Mouse (Mus musculus) v-Abl transformed pro-B cells (cell line): ENCODE results near the gene Rbm20.

Experiments used
- in situ Hi-C, 2 experiments: fragments of 400-800 bp; cut with MboI; formaldehyde crosslinking; loops; one replicate each; pipeline ENCODE4 v1.15.1; 2025; ENCODE audit not compliant: unreplicated experiment in 2 of 2

Gene Rbm20

DNA sequence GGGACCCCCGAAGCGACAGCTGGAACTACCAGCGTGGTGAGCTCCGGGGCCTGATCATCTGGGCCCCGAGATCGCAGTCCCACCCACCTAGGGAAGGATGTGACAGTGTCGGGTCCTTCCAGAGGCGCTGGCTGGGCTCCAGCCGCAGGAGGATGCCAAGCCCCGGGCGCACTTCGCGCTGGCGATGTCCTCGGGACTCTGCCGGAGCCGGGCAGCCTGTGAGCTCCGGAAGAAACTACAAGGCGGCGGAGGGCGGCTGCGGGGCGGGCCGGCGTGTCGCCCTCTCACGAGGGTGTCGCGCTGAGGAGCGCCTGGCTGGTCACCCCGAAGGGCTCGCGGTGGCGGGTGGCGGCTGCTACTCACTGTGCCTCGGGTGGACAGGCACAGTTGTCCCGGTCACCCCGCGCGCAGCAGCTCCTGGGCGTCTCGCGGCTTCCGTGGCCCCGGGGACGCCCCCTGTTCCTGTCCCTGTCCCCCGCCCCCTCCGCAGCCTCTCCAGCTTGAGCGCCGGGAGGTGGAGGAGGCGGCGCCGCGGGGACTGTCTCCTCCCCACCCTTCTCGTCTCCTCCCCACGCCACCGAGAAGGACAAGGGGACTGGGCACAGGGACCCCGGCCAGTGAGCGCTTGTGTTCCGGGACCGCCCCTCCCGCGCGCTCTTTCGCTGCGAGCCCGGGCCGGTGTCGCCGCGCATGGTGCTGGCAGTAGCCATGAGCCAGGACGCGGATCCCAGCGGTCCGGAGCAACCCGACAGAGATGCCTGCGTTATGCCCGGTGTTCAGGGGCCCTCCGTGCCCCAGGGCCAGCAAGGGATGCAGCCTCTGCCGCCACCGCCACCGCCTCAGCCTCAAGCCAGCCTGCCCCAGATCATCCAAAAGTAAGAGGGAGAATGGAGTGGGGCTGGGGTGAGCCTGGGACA is at the start of gene Rbm20:
Gene Rbm20, plus strand, starts transcription at position 589 of the 917 bp plus-strand sequence.
- in situ Hi-C loops: no loop called here

DNA sequence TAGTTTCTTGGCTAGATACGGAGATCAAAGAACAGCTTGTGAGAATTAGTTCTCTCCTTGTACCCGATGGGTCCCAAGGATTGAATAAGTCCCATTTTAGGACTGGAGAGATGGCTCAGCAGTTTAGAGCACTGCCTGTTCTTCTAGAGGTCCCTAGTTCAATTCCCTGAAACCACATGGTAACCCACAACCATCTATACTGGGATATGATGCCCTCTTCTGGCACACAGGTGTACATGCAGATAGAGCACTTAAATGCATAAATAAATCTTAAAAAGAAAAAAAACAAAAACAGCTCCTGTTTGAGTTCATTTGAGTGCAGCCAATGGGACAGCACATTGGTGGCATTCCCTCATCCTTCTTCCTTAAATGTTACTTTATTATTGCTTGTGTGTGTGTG is 39.1 kb upstream of the Rbm20 start:
- in situ Hi-C loops: loop anchor here (5.0 to 25.0 kb wide), 4 partner anchors 246 to 626 kb away; partner anchors contain the start of gene Smndc1 (in 1 of the 2)

DNA sequence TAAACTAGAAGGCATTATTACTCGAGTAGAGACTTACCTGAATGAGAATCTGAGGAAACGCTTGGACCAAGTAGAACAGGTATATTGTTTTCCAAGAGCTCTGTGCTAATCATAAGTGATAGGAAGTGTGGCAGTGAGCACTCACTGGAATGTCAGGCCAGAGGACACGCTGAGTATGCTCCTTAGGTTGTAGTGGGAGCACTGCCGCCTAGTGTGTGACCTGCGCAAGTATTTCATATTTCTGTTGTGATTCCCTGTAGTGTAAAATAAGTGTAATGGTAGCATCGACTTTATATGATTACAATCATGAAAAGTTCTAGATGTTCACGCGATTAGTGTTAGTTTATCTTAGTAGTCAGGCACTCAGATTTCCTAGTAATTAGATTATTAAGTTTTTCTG is 38.4 kb upstream of the Rbm20 start:
- in situ Hi-C loops: loop anchor here (5.0 to 25.0 kb wide), 4 partner anchors 246 to 626 kb away; partner anchors contain the start of gene Smndc1 (in 1 of the 2)

DNA sequence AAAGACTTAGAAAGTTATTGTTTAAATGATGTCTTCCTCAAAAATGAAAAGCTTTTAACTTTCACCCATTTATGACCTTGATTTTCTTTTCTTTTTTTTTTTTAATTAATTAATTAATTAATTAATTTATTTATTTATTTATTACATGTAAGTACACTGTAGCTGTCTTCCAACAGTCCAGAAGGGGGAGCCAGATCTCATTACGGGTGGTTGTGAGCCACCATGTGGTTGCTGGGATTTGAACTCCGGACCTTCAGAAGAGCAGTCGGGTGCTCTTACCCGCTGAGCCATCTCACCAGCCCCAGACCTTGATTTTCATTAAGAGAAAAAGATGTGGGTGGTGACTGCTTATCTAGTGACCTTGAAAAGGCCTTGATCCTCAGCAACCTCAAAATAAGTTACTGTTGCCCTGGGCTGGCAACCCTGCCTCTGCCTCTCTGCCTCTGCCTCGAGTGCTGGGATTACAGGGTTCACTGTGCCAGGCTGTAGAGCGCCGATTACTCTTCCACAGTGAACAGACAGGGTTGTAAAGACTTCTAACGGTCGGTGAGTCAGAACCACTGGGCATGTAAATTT is 33.0 kb upstream of the Rbm20 start:
- in situ Hi-C loops: loop anchor here (5.0 to 25.0 kb wide), 6 partner anchors 42 to 1418 kb away; partner anchors contain the start of gene Smc3 (in 1 of the 2)

DNA sequence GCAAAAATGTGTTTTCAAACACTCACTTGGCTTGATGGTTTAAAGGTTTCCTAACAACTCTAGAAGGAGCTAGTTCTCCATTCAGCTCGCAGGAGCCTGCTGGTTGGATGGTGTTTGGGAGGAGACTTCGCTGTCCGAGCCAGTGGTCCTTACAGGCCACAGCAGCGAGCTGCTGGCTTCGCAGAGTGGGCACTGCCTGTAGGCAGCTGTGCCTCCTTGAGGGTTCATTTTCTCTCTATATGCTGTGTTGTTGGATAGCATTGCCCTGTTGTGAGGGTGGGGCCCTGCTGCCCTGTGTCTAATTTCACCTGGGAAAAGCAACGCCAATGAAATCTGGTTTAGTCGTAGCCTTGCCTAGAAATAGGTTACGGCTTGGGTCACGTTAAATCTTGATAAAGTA is 29.8 kb upstream of the Rbm20 start:
- in situ Hi-C loops: loop anchor here (10.0 to 25.0 kb wide), 4 partner anchors 118 to 635 kb away; no protein-coding TSS in a partner anchor

DNA sequence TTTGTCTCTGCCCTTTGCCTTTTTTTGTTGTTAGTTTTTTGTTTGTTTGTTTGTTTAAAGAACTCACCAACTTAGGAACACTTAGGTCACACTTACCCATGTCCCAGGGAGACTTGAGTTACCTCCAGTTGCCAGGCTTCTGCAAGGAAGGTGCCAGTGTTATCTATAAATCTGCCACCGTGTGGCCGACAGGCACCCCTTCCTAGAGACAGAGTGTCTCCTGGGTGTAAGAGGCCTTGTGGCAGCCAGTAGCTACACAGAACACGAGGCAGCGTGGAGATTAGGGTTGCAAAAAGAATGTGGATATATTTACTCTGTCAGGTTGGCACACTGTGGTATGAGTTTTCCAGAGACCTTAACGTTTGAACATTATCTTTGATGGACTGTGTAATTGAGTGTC is 29.1 kb upstream of the Rbm20 start:
- in situ Hi-C loops: loop anchor here (10.0 to 25.0 kb wide), 4 partner anchors 117 to 636 kb away; no protein-coding TSS in a partner anchor

DNA sequence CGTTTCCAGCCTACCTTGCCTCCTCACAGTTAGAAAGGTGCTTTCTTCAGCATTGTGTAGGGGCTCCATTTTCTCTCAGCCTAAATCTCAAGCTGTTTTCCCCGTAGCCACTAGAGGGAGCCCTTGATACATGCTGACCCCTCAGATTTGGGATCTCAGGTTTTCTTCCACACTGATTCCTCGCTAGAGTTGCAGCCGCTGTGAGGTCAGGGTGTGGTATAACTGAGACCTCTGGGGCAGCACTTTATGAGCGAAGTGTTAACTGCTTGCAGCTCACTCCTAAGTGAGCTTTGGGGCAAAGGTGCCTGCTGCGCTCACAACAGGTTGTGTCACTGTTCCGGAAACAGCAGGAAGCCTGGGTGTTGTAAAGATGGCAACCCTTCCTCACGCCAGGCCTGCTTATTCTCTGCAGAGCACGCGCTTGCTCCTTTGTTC is 28.3 kb upstream of the Rbm20 start:
- in situ Hi-C loops: loop anchor here (10.0 to 25.0 kb wide), 4 partner anchors 116 to 637 kb away; no protein-coding TSS in a partner anchor

DNA sequence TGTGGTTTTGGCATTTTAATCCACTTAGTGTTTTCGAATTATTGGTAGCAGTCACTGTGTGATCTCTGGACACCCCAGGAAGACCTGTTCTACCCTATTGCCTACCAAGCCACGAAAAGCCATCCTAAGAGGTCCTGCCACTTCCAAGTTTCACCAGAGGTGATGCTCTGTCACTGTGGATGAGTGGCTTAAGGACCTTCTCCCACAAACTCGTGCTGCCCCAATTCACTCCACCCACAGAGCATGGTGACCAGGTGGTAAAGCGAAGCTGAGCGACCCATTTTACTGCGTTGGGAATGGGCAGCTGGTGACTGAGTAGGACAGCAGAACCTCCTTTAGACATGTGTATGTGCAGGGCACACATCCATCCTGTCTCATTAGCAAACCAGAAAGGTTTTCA is 27.7 kb upstream of the Rbm20 start:
- in situ Hi-C loops: loop anchor here (10.0 to 25.0 kb wide), 4 partner anchors 115 to 637 kb away; no protein-coding TSS in a partner anchor

DNA sequence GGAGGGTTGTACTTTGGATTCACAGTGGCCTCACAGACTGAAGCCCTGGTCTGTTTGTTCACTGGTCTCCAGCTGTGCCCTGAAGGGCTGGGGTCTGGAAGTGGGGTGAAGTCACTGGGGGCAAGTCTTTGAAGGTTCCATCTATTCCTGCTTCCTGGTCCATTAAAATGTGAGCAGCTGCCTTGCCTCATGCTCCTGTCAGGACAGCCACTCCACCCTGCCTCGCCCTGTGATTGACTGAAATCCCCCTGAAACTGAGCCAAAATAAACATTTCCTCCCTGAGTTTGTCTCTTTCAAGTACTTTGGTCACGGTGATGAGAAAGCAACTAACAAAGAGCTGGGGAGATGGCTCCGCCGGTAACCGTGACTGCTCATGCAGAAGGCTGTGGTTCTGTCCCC is 27.3 kb upstream of the Rbm20 start:
- in situ Hi-C loops: loop anchor here (5.0 to 25.0 kb wide), 11 partner anchors 82 to 1675 kb away; partner anchors contain the start of genes Vti1a (in 1 of the 2) and Zdhhc6 (in 1 of the 2)

DNA sequence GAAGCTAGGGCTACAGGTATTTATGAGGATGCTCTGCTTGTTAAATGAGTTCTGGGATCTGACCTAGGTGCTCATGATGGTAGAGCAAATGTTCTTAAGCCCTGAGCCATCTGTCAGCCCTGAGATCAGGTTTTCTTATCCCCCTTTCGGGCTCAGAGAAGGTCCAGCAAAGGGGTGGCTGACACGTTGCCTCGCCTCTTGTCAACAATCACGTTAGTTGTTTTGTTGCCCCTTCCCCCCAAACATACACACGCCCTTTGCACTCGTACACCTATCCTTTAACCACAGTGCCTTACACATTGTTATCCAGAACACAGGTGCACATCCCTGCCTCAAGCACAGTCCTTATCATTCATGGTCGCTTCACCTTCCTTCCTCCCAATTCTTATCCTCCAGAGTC is 26.2 kb upstream of the Rbm20 start:
- in situ Hi-C loops: loop anchor here (5.0 to 25.0 kb wide), 7 partner anchors 81 to 1674 kb away; partner anchors contain the start of genes Vti1a (in 1 of the 2) and Zdhhc6 (in 1 of the 2)

DNA sequence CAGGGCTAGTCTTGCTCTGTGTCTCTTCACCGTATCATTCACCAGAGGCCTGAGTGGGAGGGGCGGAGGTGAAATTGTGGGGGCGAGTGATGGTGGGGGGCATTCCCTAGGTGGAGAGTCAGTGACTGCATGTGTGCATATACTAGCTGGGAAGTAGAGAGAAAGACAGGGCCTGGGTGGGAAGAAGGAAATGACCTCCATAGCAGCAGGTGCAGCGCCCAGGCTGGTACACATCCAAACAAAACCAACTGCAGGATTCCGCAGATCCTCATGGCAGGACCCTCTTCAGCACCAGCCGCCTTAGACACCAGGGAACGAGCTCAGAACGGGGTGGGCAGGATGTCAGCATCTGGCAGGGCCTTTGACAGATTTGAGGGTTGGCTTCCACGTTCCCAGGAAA is 24.8 kb upstream of the Rbm20 start:
- in situ Hi-C loops: loop anchor here (5.0 to 25.0 kb wide), 7 partner anchors 80 to 1673 kb away; partner anchors contain the start of genes Vti1a (in 1 of the 2) and Zdhhc6 (in 1 of the 2)

DNA sequence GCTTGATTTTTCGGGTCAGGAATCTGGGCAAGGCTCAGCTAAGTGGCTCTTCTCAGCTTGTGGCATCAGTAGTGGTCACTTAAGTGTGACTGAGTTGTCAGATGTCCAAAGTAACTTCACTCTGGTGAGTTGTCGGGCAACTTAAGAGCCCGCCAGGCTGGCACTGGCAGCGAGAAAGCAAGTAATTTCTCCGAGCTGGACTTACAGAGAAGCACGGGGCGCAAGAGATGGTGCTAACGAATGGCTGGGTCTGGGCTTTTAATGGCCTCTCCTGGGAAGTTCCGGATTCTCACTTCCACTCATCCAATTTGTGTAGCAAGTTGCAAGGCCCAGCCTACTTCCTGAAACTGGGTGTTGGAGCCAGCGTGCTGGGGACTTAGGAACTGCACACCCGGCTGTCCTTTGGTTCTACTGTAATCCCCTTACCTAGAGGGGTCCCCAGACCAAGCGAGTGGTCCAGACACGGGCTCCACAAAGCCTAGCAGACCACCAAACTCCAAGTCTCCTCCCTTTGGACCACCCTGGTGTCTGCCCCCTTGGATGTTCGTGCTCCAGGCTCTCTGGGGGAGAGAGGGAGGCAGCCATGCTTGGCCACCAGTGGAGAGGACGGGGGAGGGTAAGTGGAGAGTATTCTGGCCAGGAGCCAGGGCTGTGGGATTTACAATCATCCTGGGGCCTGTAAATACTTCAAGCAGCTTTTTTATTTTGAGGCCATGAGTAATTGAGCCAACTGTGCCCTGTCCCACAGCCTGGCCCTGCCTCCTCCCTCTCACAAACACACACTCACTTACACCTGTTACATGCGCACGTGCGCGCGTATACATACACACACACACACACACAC is 23.3 kb upstream of the Rbm20 start:
- in situ Hi-C loops: loop anchor here (5.0 to 25.0 kb wide), 7 partner anchors 78 to 1671 kb away; partner anchors contain the start of genes Vti1a (in 1 of the 2) and Zdhhc6 (in 1 of the 2)

DNA sequence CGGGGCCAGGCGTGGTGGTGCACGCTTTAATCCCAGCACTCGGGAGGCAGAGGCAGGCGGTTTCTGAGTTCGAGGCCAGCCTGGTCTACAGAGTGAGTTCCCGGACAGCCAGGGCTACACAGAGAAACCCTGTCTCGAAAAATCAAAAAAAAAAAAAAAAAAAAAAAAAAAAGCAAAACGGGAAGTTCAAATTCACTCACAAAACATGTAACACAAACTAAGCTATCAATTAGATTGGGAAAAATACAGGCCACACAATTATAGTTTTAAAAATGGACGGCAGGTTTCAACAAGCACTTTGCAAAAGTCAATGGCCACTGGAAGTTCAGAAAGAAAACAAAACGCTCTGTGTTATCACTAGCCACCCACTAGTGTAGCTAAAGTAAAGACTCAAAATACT is 20.7 kb upstream of the Rbm20 start:
- in situ Hi-C loops: loop anchor here (10.0 to 25.0 kb wide), 2 partner anchors 1656 to 1668 kb away; partner anchors contain the start of genes Vti1a (in 1 of the 2) and Zdhhc6 (in 1 of the 2)

DNA sequence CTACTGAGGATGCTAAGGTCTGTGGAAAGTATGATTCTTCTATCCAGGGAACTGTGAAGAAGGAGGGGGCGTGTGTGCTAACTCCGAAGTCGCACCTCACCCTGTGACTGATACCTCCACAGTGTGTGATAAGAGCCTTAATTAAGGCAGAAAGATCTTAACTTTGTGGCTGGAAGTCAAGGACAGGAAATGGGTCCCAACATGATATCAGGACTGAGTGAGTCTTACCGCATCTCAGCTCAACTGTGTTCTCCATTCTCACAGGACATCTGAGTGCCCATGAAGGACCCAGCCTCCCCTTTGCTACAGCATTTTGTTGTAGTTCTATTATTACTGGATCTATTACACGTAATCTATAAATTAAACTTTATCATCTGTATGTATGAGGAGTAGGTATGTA is 19.7 kb upstream of the Rbm20 start:
- in situ Hi-C loops: loop anchor here (10.0 to 25.0 kb wide), 2 partner anchors 1655 to 1667 kb away; partner anchors contain the start of genes Vti1a (in 1 of the 2) and Zdhhc6 (in 1 of the 2)

DNA sequence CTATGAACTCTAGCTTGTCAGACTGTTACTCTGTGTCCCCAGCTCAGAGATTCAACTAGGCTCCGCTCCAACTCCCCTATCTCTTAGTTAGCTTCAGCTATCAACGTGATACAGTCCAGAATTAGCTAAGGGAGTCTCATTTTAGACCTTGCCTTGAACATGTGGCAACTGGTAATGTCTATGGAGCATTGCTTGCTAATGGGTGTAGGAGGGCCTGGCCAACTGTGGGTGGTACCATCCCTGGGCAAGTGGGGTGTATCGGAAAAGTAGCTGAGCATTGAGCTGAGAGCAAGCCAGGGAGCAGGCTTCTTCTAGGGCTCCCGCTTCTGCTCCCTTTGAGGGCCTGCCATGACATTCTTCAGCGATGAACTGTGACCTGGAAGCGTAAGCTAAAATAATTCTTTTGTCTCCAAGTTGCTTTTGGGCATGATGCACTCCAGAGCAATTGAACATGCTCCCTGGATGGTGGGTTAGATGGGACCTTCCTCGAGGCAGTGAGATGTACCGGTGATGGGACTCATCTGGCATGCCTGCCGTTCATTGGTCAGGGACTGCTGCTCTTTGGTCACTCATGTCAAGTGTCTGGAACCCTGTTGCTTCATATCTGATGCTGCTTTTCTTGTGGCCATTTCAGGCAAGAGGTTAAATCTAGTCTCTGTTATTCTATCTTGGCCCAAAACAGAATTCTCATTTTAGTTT is 16.2 kb upstream of the Rbm20 start:
- in situ Hi-C loops: loop anchor here in 1 of 2 experiments (25.0 kb wide), 1 partner anchor 1651 kb away; the partner anchor contains the start of genes Vti1a and Zdhhc6

DNA sequence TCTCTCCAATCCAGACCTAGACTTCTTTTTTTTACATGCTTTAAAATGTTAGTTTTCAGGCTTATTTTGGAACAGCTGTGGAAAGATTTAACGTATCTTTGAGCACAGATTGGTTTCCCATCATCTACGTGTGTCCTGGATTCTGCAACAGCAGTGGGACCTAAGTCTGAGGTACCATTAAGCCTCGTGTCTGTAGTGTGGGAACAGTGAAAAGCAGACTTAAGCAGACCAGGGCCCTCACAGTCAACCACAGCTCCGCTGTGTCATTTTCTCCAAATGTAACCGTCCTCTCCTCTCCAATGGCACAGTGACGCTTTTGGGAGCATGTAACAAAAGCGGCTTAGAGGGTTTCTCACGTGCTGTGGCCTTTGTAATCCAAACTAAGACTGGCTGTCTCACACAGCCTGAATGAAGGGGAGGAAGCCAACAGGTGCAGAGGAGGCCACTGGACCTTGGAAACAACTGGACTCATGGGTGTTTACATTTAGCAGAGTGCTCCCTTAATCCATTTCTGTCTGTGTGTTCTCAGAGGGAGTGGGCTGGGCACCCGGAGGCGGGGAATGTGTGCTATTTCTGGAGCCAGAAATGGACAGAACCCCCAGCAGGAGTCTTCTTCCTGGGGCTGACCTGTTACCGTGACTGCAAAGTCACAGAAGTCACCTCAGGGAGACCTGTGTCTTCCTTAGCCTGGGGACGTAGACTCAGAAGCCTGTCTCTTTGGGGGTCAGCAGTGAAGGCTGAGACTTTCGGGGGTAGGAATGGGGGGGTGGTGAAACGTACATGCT is 15.0 kb upstream of the Rbm20 start:
- in situ Hi-C loops: loop anchor here in 1 of 2 experiments (25.0 kb wide), 1 partner anchor 1650 kb away; the partner anchor contains the start of genes Vti1a and Zdhhc6

DNA sequence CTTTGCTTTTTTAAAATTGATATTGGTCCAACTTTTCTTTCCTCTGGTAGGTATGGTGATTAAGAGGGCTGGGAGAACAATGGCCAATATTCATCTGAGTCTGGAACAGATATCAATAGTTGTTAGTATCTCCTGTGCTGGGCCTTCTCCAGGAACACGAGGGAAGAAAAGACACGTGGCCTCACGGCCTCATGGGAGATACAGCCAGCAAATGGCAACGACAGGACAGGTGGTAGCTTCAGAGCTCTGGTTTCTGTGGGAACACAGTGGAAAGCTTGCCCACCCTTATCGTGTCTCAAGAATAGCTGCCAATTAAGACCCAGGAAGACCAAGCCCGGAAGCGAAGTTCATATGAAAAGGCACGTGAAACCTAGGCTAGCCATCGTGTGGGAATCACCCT is 12.3 kb upstream of the Rbm20 start:
- in situ Hi-C loops: loop anchor here in 1 of 2 experiments (25.0 kb wide), 1 partner anchor 1647 kb away; the partner anchor contains the start of genes Vti1a and Zdhhc6

DNA sequence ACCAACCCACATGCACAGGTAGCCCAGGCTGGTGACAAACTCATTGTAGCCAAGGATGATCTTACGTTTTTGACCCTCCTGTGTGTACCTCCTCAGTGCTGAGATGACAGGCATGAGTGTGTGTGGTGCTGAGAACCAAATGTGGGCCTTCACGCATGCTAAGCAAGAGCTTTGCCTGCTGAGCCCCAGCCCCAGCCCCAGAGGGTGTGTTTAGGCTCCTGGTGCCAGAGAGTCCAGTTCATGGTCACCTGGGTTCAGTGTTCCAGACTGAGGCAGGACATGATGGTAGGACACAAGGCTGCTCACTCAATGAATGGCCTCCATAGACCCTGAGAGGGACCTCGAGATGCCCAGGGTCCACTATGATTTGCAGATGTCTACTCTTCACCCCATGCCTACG is 11.7 kb upstream of the Rbm20 start:
- in situ Hi-C loops: loop anchor here in 1 of 2 experiments (25.0 kb wide), 1 partner anchor 1647 kb away; the partner anchor contains the start of genes Vti1a and Zdhhc6
